Mouse (Mus musculus) adrenal gland (tissue): ENCODE data around the gene Grin1.
"Not testable (repeated sequence)": the region's sequence is repeated elsewhere in the genome, so short reads cannot be mapped to it uniquely, and the experiment has no call there.

ENCODE experiments used
- intact Hi-C: fragments of 180-260 bp; cut with DNase I; formaldehyde crosslinking; loops from one replicate; pipeline ENCODE4 v1.15.1; 2025

Grin1 gene

GRCm38 (mm10) chr2:25262291-25262767, 56.7 kb downstream of the Grin1 start, which contains the start of gene Tprn:
Tprn (plus strand) TSS chr2:25262618.
- intact Hi-C loops: no loop called here

GRCm38 (mm10) chr2:25261870-25262269, 57.1 kb downstream of the Grin1 start:
- intact Hi-C loops: no loop called here

- intact Hi-C loops: no loop called here
Measured at GRCm38 (mm10) chr2:25258887-25259286, 60.1 kb downstream of the Grin1 start.

- intact Hi-C loops: not testable (repeated sequence)
Measured at GRCm38 (mm10) chr2:25257250-25257649, 61.7 kb downstream of the Grin1 start.

- intact Hi-C loops: not testable (repeated sequence)
Measured at GRCm38 (mm10) chr2:25256443-25257109, 62.4 kb downstream of the Grin1 start.

DNA sequence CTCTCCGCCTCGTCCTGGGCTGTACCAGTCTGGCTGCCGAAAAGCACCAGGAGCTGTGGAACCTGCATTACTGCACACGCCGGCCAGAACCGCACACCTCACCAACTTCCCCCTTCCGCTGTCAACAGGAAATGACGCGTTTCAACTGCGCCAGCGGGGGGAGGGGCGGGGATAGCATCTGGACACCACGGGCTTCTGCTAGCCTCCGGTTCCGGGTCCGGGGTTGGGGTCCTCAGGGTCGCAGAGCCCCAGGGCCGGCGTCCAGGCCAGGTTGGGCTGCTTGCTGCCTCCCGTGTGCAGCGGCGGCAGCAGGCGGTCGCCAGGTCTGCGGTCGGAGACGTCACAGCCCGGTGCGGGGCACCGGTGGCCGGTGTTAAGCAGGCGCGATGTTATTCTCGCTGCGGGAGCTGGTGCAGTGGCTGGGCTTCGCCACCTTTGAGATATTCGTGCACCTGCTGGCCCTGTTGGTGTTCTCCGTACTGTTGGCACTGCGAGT, 63.7 kb downstream of the Grin1 start, which contains the start of gene Tmem203:
TSS of gene Tmem203 (plus strand) at position 156 of the 496 bp plus-strand sequence.
- intact Hi-C loops: no loop called here

DNA sequence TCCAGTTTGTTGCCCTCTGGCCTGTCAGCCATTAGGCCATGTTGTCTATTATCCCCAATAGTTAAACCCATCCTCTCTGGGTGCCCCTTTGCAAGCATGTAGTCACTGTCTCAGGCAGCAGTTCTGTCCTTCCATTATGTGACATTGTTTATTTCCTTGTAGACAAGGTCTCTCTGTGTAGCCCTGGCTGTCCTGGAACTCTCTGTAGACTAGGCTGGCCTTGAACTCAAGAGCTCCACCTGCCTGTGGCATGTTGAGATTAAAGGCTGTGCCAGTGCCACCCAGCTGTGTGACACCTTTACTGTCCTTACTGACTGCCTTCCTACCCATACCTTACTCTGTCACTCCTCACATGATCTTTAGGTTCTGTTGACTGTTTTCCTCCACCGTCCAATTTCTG, 66.7 kb downstream of the Grin1 start:
- intact Hi-C loops: no loop called here

GRCm38 (mm10) chr2:25246183-25247072, 72.6 kb downstream of the Grin1 start, which contains the start of gene AL732309.1:
AL732309.1 (minus strand) TSS chr2:25246863.
- intact Hi-C loops: no loop called here

- intact Hi-C loops: no loop called here
Measured at GRCm38 (mm10) chr2:25244144-25244543, 74.8 kb downstream of the Grin1 start.

DNA sequence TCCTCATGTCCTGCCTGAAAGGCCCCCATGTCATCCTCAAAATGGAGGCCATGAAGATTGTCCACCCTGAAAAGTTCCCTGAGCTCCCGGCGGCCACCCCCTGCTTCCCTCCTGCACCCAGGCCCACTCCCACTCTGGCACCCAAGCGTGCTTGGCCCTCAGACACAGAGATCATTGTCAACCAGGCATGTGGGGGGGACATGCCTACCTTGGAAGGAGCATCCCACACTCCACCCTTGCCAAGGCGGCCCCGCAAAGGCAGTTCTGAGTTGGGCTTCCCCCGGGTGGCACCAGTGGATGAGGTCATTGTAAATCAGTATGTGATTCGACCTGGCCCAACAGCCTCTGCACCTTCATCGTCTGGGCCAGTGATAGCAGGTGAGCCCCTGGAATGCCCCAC, 75.6 kb downstream of the Grin1 start:
- intact Hi-C loops: no loop called here

DNA sequence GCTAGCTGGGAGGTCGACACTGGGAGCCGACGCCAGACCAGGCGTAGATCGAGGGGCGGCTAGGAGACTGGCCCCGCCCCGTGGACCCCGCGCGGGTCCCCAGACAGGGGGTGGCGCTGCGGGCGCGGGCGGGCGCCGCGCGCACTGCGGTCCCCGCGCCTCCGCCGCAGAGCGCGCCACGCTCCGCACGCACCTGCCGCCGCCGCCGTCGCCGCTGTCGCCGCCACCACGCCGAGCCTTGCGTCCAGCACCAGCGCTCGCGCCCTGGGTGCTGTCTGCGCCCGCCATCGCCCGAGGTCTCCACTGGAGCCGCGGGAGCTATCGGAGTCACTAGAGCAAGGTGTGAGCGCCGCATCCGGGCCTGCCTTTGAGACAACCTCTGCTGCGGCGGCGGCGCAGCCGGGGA, 76.9 kb downstream of the Grin1 start, which contains the start of the genes Rnf208 and Cysrt1:
TSS of gene Rnf208 (plus strand) at position 155 of the 406 bp plus-strand sequence.
TSS of gene Cysrt1 (minus strand) at position 352 of the 406 bp plus-strand sequence.
- intact Hi-C loops: no loop called here

- intact Hi-C loops: no loop called here
Measured at GRCm38 (mm10) chr2:25241438-25241775, 77.6 kb downstream of the Grin1 start.
